Mouse (Mus musculus) heart, adult 2 months (tissue): Measurements from ENCODE around the gene A530032D15Rik.
"Not testable (repeated sequence)": the region's sequence is repeated elsewhere in the genome, so short reads cannot be mapped to it uniquely, and the experiment has no call there.

Source experiments
- EP300 ChIP-seq: fragments of 200-500 bp; IDR thresholded peaks from 2 replicates; pipeline ENCODE4 v1.6.1; 2011; ENCODE audit warnings: low read depth, low read length, control low read depth; ENCODE audit not compliant: insufficient read depth
- POLR2A ChIP-seq: fragments of 200-500 bp; IDR thresholded peaks from 2 replicates; pipeline ENCODE4 v1.6.1; 2011; ENCODE audit warnings: mild to moderate bottlenecking, low read depth, low read length, control low read depth; ENCODE audit not compliant: insufficient read depth

GRCm38 (mm10) chr1:85035801-85036200, 73.9 kb downstream of the A530032D15Rik start:
- not testable (repeated sequence) for TF ChIP-seq POLR2A, EP300
